Mouse (Mus musculus) lung, postnatal 0 days (tissue): ENCODE results near the gene Net1. TPM values are rescaled to one million over a fixed set of nuclear protein-coding genes. Genes with fewer than 3 reads are reported as not detected.
"Not testable (repeated sequence)": the region's sequence is repeated elsewhere in the genome, so short reads cannot be mapped to it uniquely, and the experiment has no call there.

ENCODE experiments used
- ATAC-seq: fragments of 200-750 bp; cut with Nextera tagmentation; 2 replicates; pipeline ENCODE4 v1.8.0; 2017; ENCODE audit warnings: moderate library complexity
- DNase-seq: peaks from one replicate; pipeline ENCODE4 v3.0.0-alpha.2; 2016; ENCODE audit warnings: low spot score
- H3K27ac ChIP-seq: fragments of 300-500 bp; sonication (generic); 2 replicates; pipeline ENCODE4 v1.5.1; 2014; ENCODE audit warnings: antibody characterized with exemption, mild to moderate bottlenecking, low read length, mixed read lengths
- H3K27me3 ChIP-seq: fragments of 300-500 bp; sonication (generic); replicated peaks from 2 replicates; pipeline ENCODE4 v1.6.1; 2014; ENCODE audit warnings: low read length, mixed read lengths; ENCODE audit not compliant: insufficient read depth
- H3K36me3 ChIP-seq: fragments of 300-500 bp; sonication (generic); 2 replicates; pipeline ENCODE4 v1.6.1; 2014; ENCODE audit warnings: low read length, mixed read lengths; ENCODE audit not compliant: insufficient read depth
- H3K4me1 ChIP-seq: fragments of 300-500 bp; sonication (generic); 2 replicates; pipeline ENCODE4 v1.6.1; 2014; ENCODE audit warnings: antibody characterized with exemption, low read depth, low read length, mixed read lengths; ENCODE audit not compliant: insufficient read depth
- H3K4me2 ChIP-seq: fragments of 300-500 bp; sonication (generic); replicated peaks from 2 replicates; pipeline ENCODE4 v1.6.1; 2014; ENCODE audit warnings: low read depth, mild to moderate bottlenecking, low read length, moderate library complexity, mixed read lengths
- H3K4me3 ChIP-seq: fragments of 300-500 bp; sonication (generic); 2 replicates; pipeline ENCODE4 v1.5.1; 2014; ENCODE audit warnings: low read depth, low read length
- H3K9ac ChIP-seq: fragments of 300-500 bp; sonication (generic); replicated peaks from 2 replicates; pipeline ENCODE4 v1.6.1; 2014; ENCODE audit warnings: low read depth, mild to moderate bottlenecking
- H3K9me3 ChIP-seq: fragments of 300-500 bp; sonication (generic); 2 replicates; pipeline ENCODE4 v1.6.1; 2016; ENCODE audit warnings: low read length, mixed read lengths
- CTCF ChIP-seq: IDR thresholded peaks from 2 replicates; pipeline ENCODE4 v1.5.1; 2016; ENCODE audit warnings: antibody characterized with exemption, mild to moderate bottlenecking
- EP300 ChIP-seq: IDR thresholded peaks from 2 replicates; pipeline ENCODE4 v1.6.1; 2016; ENCODE audit warnings: antibody characterized with exemption, mild to moderate bottlenecking, control low read depth
- WGBS: fragments of 180-500 bp; shearing (Covaris S2); extraction: QIAGEN DNeasy Blood & Tissue Kit; methylation state at CpG from one replicate; pipeline ENCODE4 v1.1.7; 2014; 5-methylcytosine and 5-hydroxymethylcytosine counted together
- polyA plus RNA-seq: library from polyadenylated mRNA; unstranded; fragments of >200 nt; fragmentation: Nextera tagmentation; extraction: Ambion mirVana; gene quantifications from 2 replicates; pipeline ENCODE4 v1.2.1, GENCODE M21; 2015

The Net1 gene
- polyA plus RNA-seq, 1 experiment from 2014 or later: 83.7 TPM

DNA sequence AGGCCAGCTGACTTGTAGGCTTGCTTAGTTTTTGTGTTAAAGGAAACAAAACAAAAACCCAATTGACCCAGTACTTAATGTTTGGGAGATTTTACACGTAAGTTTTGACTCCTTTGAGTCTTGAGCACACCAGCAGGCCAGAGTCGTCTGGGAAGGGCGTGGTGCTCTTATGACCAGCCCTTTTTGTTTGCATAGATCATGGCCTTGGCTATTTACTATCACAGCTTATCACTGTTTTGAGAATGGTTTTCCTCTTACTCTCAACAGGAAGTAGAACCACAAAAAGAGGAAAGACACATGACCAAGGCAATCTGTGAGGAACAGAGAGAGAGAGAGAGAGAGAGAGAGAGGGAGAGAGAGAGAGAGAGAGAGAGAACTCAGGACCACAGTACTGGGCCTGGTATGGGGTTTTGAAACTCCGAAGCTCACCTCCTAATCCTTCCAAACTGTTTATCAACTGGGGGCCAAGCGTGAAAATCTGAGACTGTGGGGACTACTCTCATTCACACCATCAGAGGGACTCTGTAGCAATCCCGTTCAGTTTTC, 10.8 kb downstream of the Net1 start:
- Histone ChIP-seq H3K27me3 (no peaks in the 10 kb centered on the region), H3K9me3 (no peaks in the 10 kb centered on the region), H3K36me3 (no peaks in the 10 kb centered on the region), H3K9ac (no peak overlapping the region), H3K4me3 (no peak overlapping the region), H3K4me2 (no peak overlapping the region), H3K27ac (no peak overlapping the region), H3K4me1 (peaks cover 4% of the 10 kb centered on the region; the same call in 1 of the 2 replicates)
- peak; percentile 30 for DNase-seq
- ATAC-seq: peak; percentile 47; the same call in 1 of the 2 replicates
- WGBS: 52% methylated on average over 6 of the region's 6 CpGs
- TF ChIP-seq EP300 (0 out of 2 replicates have a peak, but pooled peaks have one; percentile 27), CTCF (no peak)

DNA sequence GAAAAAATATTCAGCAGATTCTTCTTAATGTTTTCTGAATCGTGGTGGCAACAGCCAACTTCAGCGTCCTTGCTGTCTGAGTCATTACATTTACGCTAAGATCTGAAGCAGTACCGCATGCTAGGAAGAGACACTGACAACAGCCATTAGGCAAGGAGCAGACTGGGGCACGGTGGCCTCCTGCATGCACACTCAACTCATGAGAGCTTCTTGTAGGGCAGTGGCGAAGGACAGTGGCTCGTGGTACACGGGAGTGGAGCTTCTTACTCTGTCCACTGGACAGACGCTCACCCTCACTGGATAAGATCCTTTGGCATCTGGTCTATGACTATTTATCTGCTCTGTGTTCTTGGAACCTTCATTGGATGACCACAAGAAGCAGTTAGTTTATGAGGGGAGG, 18.7 kb downstream of the Net1 start:
- H3K36me3 ChIP-seq: no peaks in the 10 kb centered on the region
- H3K4me2 ChIP-seq: no peak overlapping the region
- no peak overlapping the region for H3K4me3 ChIP-seq
- no peak overlapping the region for H3K27ac ChIP-seq
- no peak for DNase-seq
- H3K9ac ChIP-seq: no peak overlapping the region
- H3K9me3 ChIP-seq: no peaks in the 10 kb centered on the region
- ATAC-seq: no peak
- WGBS: 86% methylated on average over 9 of the region's 9 CpGs
- H3K4me1 ChIP-seq: peaks cover 7% of the 10 kb centered on the region; the same call in 1 of the 2 replicates
- H3K27me3 ChIP-seq: no peaks in the 10 kb centered on the region
- TF ChIP-seq EP300: no peak
- no peak for TF ChIP-seq CTCF

DNA sequence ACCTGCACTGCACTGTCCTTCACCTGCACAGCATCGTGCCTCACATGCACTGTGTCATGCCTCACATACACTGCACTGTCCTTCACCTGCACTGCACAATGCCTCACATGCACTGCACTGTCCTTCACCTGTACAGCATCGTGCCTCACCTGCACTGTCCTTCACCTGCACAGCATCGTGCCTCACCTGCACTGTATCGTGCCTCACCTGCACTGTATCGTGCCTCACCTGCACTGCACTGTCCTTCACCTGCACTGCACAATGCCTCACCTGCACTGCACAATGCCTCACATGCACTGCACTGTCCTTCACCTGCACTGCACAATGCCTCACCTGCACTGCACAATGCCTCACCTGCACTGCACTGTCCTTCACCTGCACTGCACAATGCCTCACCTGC, 19.8 kb downstream of the Net1 start:
- DNase-seq, H3K27me3 ChIP-seq, H3K9me3 ChIP-seq, H3K4me2 ChIP-seq, H3K27ac ChIP-seq, H3K36me3 ChIP-seq, ATAC-seq, H3K4me3 ChIP-seq, H3K9ac ChIP-seq, H3K4me1 ChIP-seq: not testable (repeated sequence)
- 93% methylated on average over 5 of the region's 5 CpGs for WGBS

DNA sequence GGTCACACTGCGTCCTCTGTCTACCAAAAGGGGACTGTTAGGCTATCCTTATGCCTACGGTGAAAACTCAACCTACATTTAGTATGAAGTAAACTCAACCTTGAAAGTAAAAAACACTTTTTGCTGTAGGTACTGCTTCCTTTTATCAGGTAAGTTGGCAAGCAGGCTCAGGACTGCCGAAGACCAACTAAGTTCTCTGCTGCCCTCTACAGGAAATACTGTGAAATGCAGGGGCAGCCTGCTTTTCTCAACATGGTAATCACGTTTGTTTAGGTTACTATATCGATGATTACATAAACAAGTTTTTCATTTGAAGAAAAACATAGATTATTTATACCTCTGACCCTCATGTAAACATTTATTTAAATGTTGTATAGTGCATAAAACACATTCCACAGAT, 21.1 kb downstream of the Net1 start:
- Histone ChIP-seq H3K27ac (no peak overlapping the region), H3K4me3 (no peak overlapping the region), H3K36me3 (no peaks in the 10 kb centered on the region), H3K27me3 (no peaks in the 10 kb centered on the region), H3K4me1 (peaks cover 10% of the 10 kb centered on the region; the same call in 1 of the 2 replicates), H3K4me2 (no peak overlapping the region), H3K9me3 (no peaks in the 10 kb centered on the region), H3K9ac (no peak overlapping the region)
- WGBS: 22% methylated on average over 5 of the region's 5 CpGs
- TF ChIP-seq CTCF (peak; percentile 98), EP300 (no peak)
- ATAC-seq: no peak
- peak; percentile 86 for DNase-seq

DNA sequence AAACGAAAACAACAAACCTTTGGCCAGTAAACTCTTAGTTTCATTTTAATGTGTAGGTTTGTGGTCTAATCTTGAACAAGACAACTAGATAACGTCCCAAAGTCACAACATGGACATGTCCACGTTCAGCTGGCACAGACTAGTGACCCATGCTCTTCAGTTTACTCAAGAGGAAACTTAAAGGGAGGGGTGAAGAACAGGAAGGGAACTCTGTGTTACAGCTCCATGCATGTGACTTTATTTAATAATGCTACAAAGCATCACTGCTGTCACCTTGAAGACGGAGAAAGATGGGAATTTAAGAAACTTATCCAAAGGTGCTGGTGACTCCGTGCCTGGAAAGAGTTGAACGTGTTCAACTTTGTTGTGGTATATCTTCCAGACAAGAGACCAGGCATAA, 22.0 kb downstream of the Net1 start:
- no peaks in the 10 kb centered on the region for H3K9me3 ChIP-seq
- no peak overlapping the region for H3K9ac ChIP-seq

DNA sequence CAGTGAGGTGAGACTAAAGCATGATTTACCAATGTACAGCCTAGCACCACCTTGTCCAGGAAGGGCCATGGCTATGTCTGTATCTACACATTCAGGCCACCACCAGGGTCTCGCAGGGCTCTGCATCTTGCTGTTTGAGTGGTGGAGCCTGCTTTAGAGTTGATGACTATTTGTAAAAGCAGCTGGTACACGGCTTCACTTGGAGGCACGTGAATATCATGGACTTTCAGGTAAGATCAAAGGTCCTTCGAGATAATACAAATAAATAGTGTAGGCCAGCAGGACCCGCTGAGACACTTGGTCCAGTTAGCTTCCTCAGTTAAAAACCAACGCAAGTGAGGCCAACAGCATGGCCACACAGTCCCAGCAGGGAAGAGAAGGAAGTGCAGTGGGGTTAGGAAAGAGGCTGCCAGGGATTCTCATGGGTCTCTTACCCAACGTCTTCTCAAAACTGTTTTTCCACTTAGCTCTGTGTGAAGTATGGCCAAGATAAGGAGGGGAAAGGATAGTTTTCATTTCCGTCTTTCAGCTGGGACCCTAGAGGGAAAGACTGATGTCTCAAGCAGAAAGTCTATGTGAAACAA, 22.5 kb downstream of the Net1 start:
- Histone ChIP-seq H3K9me3 (no peaks in the 10 kb centered on the region), H3K4me1 (peaks cover 10% of the 10 kb centered on the region; the same call in 1 of the 2 replicates), H3K4me2 (no peak overlapping the region), H3K9ac (no peak overlapping the region), H3K27me3 (no peaks in the 10 kb centered on the region), H3K27ac (no peak overlapping the region), H3K4me3 (no peak overlapping the region), H3K36me3 (no peaks in the 10 kb centered on the region)
- ATAC-seq (peak; percentile 39), DNase-seq (peak; percentile 68)
- no peak for TF ChIP-seq EP300
- TF ChIP-seq CTCF: no peak
- 51% methylated on average over 8 of the region's 8 CpGs for WGBS

More for the DNA sequence above, 22.0 kb downstream of the Net1 start:
- H3K27ac ChIP-seq: no peak overlapping the region
- DNase-seq (peak; percentile 51), ATAC-seq (no peak)
- no peaks in the 10 kb centered on the region for H3K27me3 ChIP-seq
- H3K36me3 ChIP-seq: no peaks in the 10 kb centered on the region
- peaks cover 10% of the 10 kb centered on the region; the same call in 1 of the 2 replicates for H3K4me1 ChIP-seq
- TF ChIP-seq EP300: no peak
- TF ChIP-seq CTCF: no peak
- H3K4me3 ChIP-seq: no peak overlapping the region
- 69% methylated on average over 6 of the region's 6 CpGs for WGBS
- no peak overlapping the region for H3K4me2 ChIP-seq
